Mouse (Mus musculus): ENCODE results near the gene Comp. TPM values are rescaled to one million over a fixed set of nuclear protein-coding genes. Genes with fewer than 3 reads are reported as not detected.

Comp gene
- polyA plus RNA-seq, 1 experiment from 2014 or later = 7.3 TPM

- no peak overlapping the region for H3K4me3 ChIP-seq (replicated peaks)
- 47% methylated on average over 6 of the region's 6 CpGs for WGBS
Observed at GRCm38 (mm10) chr8:70416941-70417340, 43.6 kb downstream of the Comp start.

GRCm38 (mm10) chr8:70417914-70418313, 44.6 kb downstream of the Comp start:
- ATAC-seq (ENCODE audit: insufficient number of reproducible peaks, low FRiP score, low TSS enrichment, low read depth) = no peak
- 31% methylated on average over 10 of the region's 10 CpGs for whole genome bisulfite sequencing
- Histone ChIP-seq H3K9ac (no peak overlapping the region), H3K27ac (replicated peaks) (peak overlapping the region; percentile 29), H3K9me3 (replicated peaks) (no peaks in the 10 kb centered on the region), H3K4me1 (peaks cover 63% of the 10 kb centered on the region), H3K27me3 (no peaks in the 10 kb centered on the region), H3K4me2 (replicated peaks) (no peak overlapping the region), H3K36me3 (peaks cover 5% of the 10 kb centered on the region; the same call in 1 of the 2 replicates), H3K4me3 (replicated peaks) (no peak overlapping the region)

More at GRCm38 (mm10) chr8:70416941-70417340, 43.6 kb downstream of the Comp start:
- no peaks in the 10 kb centered on the region for H3K27me3 ChIP-seq
- H3K4me2 ChIP-seq (replicated peaks) = no peak overlapping the region
- no peak overlapping the region for H3K27ac ChIP-seq (replicated peaks)
- H3K9ac ChIP-seq = no peak overlapping the region
- no peak for ATAC-seq (ENCODE audit: insufficient number of reproducible peaks, low FRiP score, low TSS enrichment, low read depth)
- H3K4me1 ChIP-seq = peaks cover 58% of the 10 kb centered on the region
- no peaks in the 10 kb centered on the region for H3K9me3 ChIP-seq (replicated peaks)
- peaks cover 6% of the 10 kb centered on the region; the same call in 1 of the 2 replicates for H3K36me3 ChIP-seq

DNA sequence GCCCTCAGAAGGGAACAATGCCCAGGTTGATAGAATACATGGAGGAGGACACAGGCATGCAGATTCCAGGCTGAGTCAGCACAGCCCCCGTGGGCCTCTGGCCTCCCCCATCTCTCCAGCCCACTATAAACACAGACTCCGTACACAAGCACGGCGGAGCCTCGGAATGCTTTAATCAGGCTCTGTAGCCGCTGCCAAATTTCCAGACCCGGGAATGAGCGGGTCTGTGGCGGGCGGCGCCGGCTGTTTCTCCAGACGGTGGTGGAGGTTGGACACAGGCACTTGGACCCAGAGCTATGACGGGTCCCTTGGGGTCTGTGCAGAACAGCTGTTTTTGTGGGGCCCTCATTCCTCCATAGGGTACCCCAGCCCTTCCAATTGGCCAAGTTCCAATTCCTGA, 45.6 kb downstream of the Comp start:
- H3K9me3 ChIP-seq (replicated peaks) = no peaks in the 10 kb centered on the region
- 15% methylated on average over 14 of the region's 14 CpGs for WGBS
- H3K27ac ChIP-seq (replicated peaks) = peak overlapping the region; percentile 40
- peak; percentile 81 for ATAC-seq (ENCODE audit: insufficient number of reproducible peaks, low FRiP score, low TSS enrichment, low read depth)
- no peak overlapping the region for H3K9ac ChIP-seq
- H3K4me2 ChIP-seq (replicated peaks) = 0 out of 2 replicates have a peak overlapping the region, but pooled peaks have one; percentile 2
- H3K36me3 ChIP-seq = no peaks in the 10 kb centered on the region
- no peak overlapping the region for H3K4me3 ChIP-seq (replicated peaks)
- H3K27me3 ChIP-seq = no peaks in the 10 kb centered on the region
- H3K4me1 ChIP-seq = peaks cover 63% of the 10 kb centered on the region

DNA sequence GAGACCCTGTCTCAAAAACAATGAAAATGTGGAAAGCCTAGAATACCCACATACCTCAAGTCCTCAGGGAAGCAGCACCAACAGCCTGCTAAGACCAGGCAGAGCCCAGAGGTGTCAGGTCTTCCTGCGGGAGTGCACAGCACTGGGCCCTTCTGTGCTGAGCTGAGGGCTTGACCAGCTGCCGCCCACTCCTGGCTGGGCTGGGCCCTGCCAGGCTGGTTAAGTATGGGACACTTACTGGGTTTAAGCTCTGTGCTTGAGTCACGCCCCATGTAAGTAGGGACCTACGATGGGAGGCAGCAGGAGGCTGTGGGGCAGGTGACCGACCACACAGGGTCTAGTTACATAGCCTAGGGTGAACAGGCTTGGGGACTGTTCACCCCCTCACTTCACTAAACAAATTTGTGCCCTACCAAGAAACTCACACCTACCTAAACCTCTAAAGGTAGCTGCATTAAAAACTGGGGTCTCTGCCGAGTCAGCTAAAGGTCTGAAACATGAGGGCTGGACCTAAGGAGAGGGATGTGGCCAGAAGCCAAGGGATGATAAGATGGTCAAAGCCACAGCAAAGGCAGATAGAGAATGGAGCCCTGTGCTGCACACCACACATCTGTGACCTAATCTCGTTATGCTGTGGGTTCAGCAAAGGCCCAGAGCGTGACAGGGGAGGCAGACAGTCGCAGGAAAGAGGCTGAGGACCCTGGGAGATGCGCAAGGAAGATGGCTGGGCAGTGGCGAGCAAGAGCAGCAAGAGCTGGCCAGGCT, 46.7 kb downstream of the Comp start:
- no peak overlapping the region for H3K4me2 ChIP-seq (replicated peaks)
- H3K36me3 ChIP-seq = no peaks in the 10 kb centered on the region
- peaks cover 63% of the 10 kb centered on the region for H3K4me1 ChIP-seq
- ATAC-seq (ENCODE audit: insufficient number of reproducible peaks, low FRiP score, low TSS enrichment, low read depth) = no peak
- no peak overlapping the region for H3K9ac ChIP-seq
- 79% methylated on average over 11 of the region's 11 CpGs for WGBS
- no peaks in the 10 kb centered on the region for H3K27me3 ChIP-seq
- no peaks in the 10 kb centered on the region for H3K9me3 ChIP-seq (replicated peaks)
- H3K27ac ChIP-seq (replicated peaks) = peak overlapping the region; percentile 40
- no peak overlapping the region for H3K4me3 ChIP-seq (replicated peaks)

- no peak overlapping the region for H3K4me3 ChIP-seq (replicated peaks)
- peaks cover 55% of the 10 kb centered on the region for H3K4me1 ChIP-seq
- H3K4me2 ChIP-seq (replicated peaks) = no peak overlapping the region
- no peaks in the 10 kb centered on the region for H3K27me3 ChIP-seq
- H3K36me3 ChIP-seq = no peaks in the 10 kb centered on the region
- no peak for ATAC-seq (ENCODE audit: insufficient number of reproducible peaks, low FRiP score, low TSS enrichment, low read depth)
- no peak overlapping the region; the same call in 1 of the 2 replicates for H3K27ac ChIP-seq (replicated peaks)
- WGBS = 77% methylated on average over 18 of the region's 18 CpGs
- no peak overlapping the region for H3K9ac ChIP-seq
- no peaks in the 10 kb centered on the region for H3K9me3 ChIP-seq (replicated peaks)
Observed at GRCm38 (mm10) chr8:70421349-70422104, 48.2 kb downstream of the Comp start.

GRCm38 (mm10) chr8:70422722-70423121, 49.4 kb downstream of the Comp start:
- no peaks in the 10 kb centered on the region for H3K9me3 ChIP-seq (replicated peaks)
- no peak overlapping the region for H3K4me2 ChIP-seq (replicated peaks)
- H3K27ac ChIP-seq (replicated peaks) = no peak overlapping the region
- WGBS = 75% methylated on average over 2 of the region's 2 CpGs
- no peak overlapping the region for H3K9ac ChIP-seq
- ATAC-seq (ENCODE audit: insufficient number of reproducible peaks, low FRiP score, low TSS enrichment, low read depth) = no peak
- no peaks in the 10 kb centered on the region for H3K36me3 ChIP-seq
- no peaks in the 10 kb centered on the region for H3K27me3 ChIP-seq
- no peak overlapping the region for H3K4me3 ChIP-seq (replicated peaks)
- H3K4me1 ChIP-seq = peaks cover 49% of the 10 kb centered on the region

- no peak overlapping the region for H3K4me2 ChIP-seq (replicated peaks)
- H3K4me3 ChIP-seq (replicated peaks) = no peak overlapping the region
- no peak overlapping the region for H3K9ac ChIP-seq
- WGBS = 83% methylated on average over 2 of the region's 2 CpGs
- no peaks in the 10 kb centered on the region for H3K36me3 ChIP-seq
- no peaks in the 10 kb centered on the region for H3K27me3 ChIP-seq
- H3K4me1 ChIP-seq = peaks cover 12% of the 10 kb centered on the region; the same call in 1 of the 2 replicates
- ATAC-seq (ENCODE audit: insufficient number of reproducible peaks, low FRiP score, low TSS enrichment, low read depth) = no peak
- H3K27ac ChIP-seq (replicated peaks) = no peak overlapping the region
- no peaks in the 10 kb centered on the region for H3K9me3 ChIP-seq (replicated peaks)
Observed at GRCm38 (mm10) chr8:70426300-70426907, 53.0 kb downstream of the Comp start.

DNA sequence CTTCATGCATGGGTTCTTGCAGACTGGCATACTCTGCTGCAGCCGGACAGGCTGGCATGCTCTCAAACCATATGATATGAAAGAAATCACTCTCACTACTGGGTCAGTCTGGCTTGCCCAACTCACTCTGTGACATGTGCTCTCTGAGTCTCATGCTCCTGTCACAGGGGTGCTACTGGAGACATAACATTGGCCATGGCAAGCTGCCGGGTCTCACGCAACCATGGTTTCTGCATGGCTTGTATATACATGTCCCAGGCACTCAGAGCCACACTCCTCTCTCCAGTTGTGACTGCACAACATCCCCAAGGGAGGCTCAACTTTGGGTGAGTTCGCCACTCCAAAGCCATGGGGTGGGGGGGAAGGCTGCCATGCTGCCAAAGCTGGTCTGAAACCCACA, 57.9 kb downstream of the Comp start:
- no peak overlapping the region for H3K9ac ChIP-seq
- no peaks in the 10 kb centered on the region for H3K36me3 ChIP-seq
- H3K4me3 ChIP-seq (replicated peaks) = no peak overlapping the region
- peaks cover 7% of the 10 kb centered on the region; the same call in 1 of the 2 replicates for H3K4me1 ChIP-seq
- no peak overlapping the region for H3K27ac ChIP-seq (replicated peaks)
- 90% methylated on average over 4 of the region's 4 CpGs for WGBS
- ATAC-seq (ENCODE audit: insufficient number of reproducible peaks, low FRiP score, low TSS enrichment, low read depth) = no peak
- H3K4me2 ChIP-seq (replicated peaks) = no peak overlapping the region
- no peaks in the 10 kb centered on the region for H3K9me3 ChIP-seq (replicated peaks)
- no peaks in the 10 kb centered on the region for H3K27me3 ChIP-seq

Other genes with a start within 250 kb of the Comp start
- gene Nr2c2ap, start 242.2 kb upstream of the Comp start, polyA plus RNA-seq (2015; fragmentation: Nextera tagmentation; extraction: Ambion mirVana) = 33.0 and 33.3 TPM in 2 replicates
- 18.9 and 22.2 TPM in 2 replicates for gene Rfxank, start 234.4 kb upstream of the Comp start, polyA plus RNA-seq (2015; fragmentation: Nextera tagmentation; extraction: Ambion mirVana)
- 55.3 and 65.4 TPM in 2 replicates for gene Borcs8, start 234.1 kb upstream of the Comp start, polyA plus RNA-seq (2015; fragmentation: Nextera tagmentation; extraction: Ambion mirVana)
- 9.1 and 12.4 TPM in 2 replicates for gene Mef2b, start 233.8 kb upstream of the Comp start, polyA plus RNA-seq (2015; fragmentation: Nextera tagmentation; extraction: Ambion mirVana)
- 76.4 and 77.3 TPM in 2 replicates for gene Tmem161a, start 201.2 kb upstream of the Comp start, polyA plus RNA-seq (2015; fragmentation: Nextera tagmentation; extraction: Ambion mirVana)
- gene Slc25a42, start 161.3 kb upstream of the Comp start, polyA plus RNA-seq (2015; fragmentation: Nextera tagmentation; extraction: Ambion mirVana) = 6.7 and 8.9 TPM in 2 replicates
- 31.7 and 32.5 TPM in 2 replicates for gene Sugp2, start 139.3 kb upstream of the Comp start, polyA plus RNA-seq (2015; fragmentation: Nextera tagmentation; extraction: Ambion mirVana)
- 30.5 and 31.1 TPM in 2 replicates for gene Armc6, start 139.1 kb upstream of the Comp start, polyA plus RNA-seq (2015; fragmentation: Nextera tagmentation; extraction: Ambion mirVana)
- gene Homer3, start 90.7 kb upstream of the Comp start, polyA plus RNA-seq (2015; fragmentation: Nextera tagmentation; extraction: Ambion mirVana) = 43.2 and 49.4 TPM in 2 replicates
- gene Ddx49, start 71.1 kb upstream of the Comp start, polyA plus RNA-seq (2015; fragmentation: Nextera tagmentation; extraction: Ambion mirVana) = 50.2 and 52.1 TPM in 2 replicates
- 377 and 397 TPM in 2 replicates for gene Cope, start 71.0 kb upstream of the Comp start, polyA plus RNA-seq (2015; fragmentation: Nextera tagmentation; extraction: Ambion mirVana)
- gene Cers1, start 57.8 kb upstream of the Comp start, polyA plus RNA-seq (2015; fragmentation: Nextera tagmentation; extraction: Ambion mirVana) = 8.9 and 9.3 TPM in 2 replicates
- gene Gdf1, start 43.7 kb upstream of the Comp start, polyA plus RNA-seq (2015; fragmentation: Nextera tagmentation; extraction: Ambion mirVana) = 1.7 and 2.6 TPM in 2 replicates
- 18.6 and 21.2 TPM in 2 replicates for gene Upf1, start 20.3 kb upstream of the Comp start, polyA plus RNA-seq (2015; fragmentation: Nextera tagmentation; extraction: Ambion mirVana)
- 24.0 and 24.4 TPM in 2 replicates for gene Crtc1, start 66.0 kb downstream of the Comp start, polyA plus RNA-seq (2015; fragmentation: Nextera tagmentation; extraction: Ambion mirVana)
- 27.6 and 28.1 TPM in 2 replicates for gene Klhl26, start 103.4 kb downstream of the Comp start, polyA plus RNA-seq (2015; fragmentation: Nextera tagmentation; extraction: Ambion mirVana)
- 16.5 and 18.7 TPM in 2 replicates for gene Tmem59l, start 113.8 kb downstream of the Comp start, polyA plus RNA-seq (2015; fragmentation: Nextera tagmentation; extraction: Ambion mirVana)
- gene Crlf1, start 119.6 kb downstream of the Comp start, polyA plus RNA-seq (2015; fragmentation: Nextera tagmentation; extraction: Ambion mirVana) = 151 and 159 TPM in 2 replicates
- 155 and 174 TPM in 2 replicates for gene Rex1bd, start 133.2 kb downstream of the Comp start, polyA plus RNA-seq (2015; fragmentation: Nextera tagmentation; extraction: Ambion mirVana)
- gene Uba52, start 137.2 kb downstream of the Comp start, polyA plus RNA-seq (2015; fragmentation: Nextera tagmentation; extraction: Ambion mirVana) = 940 and 1,016 TPM in 2 replicates
- 310 and 324 TPM in 2 replicates for gene Fkbp8, start 154.2 kb downstream of the Comp start, polyA plus RNA-seq (2015; fragmentation: Nextera tagmentation; extraction: Ambion mirVana)
- gene Kxd1, start 154.4 kb downstream of the Comp start, polyA plus RNA-seq (2015; fragmentation: Nextera tagmentation; extraction: Ambion mirVana) = 57.7 and 59.1 TPM in 2 replicates
- 19.6 and 22.7 TPM in 2 replicates for gene Ell, start 165.9 kb downstream of the Comp start, polyA plus RNA-seq (2015; fragmentation: Nextera tagmentation; extraction: Ambion mirVana)
- gene Isyna1, start 220.8 kb downstream of the Comp start, polyA plus RNA-seq (2015; fragmentation: Nextera tagmentation; extraction: Ambion mirVana) = 139 and 143 TPM in 2 replicates
- 127 and 130 TPM in 2 replicates for gene Ssbp4, start 235.3 kb downstream of the Comp start, polyA plus RNA-seq (2015; fragmentation: Nextera tagmentation; extraction: Ambion mirVana)
- gene Lrrc25, start 242.6 kb downstream of the Comp start, polyA plus RNA-seq (2015; fragmentation: Nextera tagmentation; extraction: Ambion mirVana) = 2.9 and 4.0 TPM in 2 replicates

All from embryonic facial prominence, embryonic 15.5 days (tissue).